Mouse (Mus musculus) bone marrow, adult 2 months (tissue): ENCODE data around the gene Ppm1n.

Experiments used
- CTCF ChIP-seq: fragments of 200-500 bp; IDR thresholded peaks from 2 replicates; pipeline ENCODE4 v1.5.1; 2011; ENCODE audit warnings: low read length, control low read depth; ENCODE audit not compliant: control insufficient read depth, insufficient read depth
- POLR2A ChIP-seq: fragments of 200-500 bp; IDR thresholded peaks from 2 replicates; pipeline ENCODE4 v1.6.1; 2011; ENCODE audit warnings: low read depth, mild to moderate bottlenecking, control low read depth, low read length, borderline replicate concordance; ENCODE audit not compliant: control insufficient read depth

DNA sequence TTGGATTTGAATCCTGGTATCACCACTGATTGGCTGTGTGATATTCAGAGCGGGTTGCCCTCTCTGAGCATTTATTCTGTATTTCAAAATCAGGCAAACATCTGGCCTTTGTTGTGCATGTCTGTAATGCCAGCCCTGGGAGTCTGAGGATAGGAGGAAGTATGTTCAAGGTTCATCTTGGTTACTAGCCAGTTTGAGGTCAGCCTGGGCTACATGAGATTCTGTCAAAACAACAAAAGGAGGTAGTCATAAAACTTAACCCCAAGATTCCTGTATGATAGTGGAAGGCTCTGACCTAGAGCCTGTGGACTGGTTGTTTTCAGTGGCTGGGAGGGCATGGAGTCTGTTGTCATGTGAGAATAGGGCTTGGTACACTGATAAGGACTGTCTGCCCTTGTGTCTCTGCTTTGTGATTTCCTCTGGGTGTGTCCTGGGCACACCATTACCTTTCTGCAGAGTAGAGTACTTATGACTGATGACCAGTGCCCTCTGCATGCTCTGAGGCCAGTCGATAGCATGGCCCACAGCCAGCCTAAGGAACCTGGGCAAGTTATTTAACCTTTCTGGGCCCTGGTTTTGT, 44.7 kb downstream of the Ppm1n start:
- TF ChIP-seq CTCF (no peak), POLR2A (no peak)
